Mouse (Mus musculus): ENCODE measurements around the gene Thbs4. TPM values are rescaled to one million over a fixed set of nuclear protein-coding genes. Genes with fewer than 3 reads are reported as not detected.

Gene Thbs4
- polyA plus RNA-seq, 1 experiment = 1.8 TPM

- no peak for DNase-seq (ENCODE audit: low read depth, low spot score)
- WGBS = 78% methylated on average over 6 of the region's 6 CpGs
Observed at GRCm38 (mm10) chr13:92731811-92732210, 62.8 kb downstream of the Thbs4 start.

DNA sequence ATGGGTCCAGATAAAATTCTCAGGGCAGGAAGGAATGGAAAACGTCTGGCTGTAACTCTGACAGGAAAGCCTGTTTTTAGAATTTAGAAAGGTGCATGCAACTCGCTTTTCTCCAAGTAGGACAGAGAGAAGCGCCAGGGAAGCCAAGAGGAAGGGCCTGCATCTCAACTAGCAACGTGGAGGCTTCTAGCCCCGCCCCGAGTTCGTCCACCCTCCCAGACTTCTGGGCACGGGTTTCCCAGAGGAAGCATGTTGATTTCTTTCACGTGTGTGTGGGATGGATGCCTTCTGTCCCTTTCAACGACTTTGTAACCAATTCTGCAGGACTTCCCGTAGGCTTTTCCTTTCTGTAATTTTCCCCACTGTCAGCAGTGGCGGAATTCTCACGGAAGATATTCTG, 64.8 kb downstream of the Thbs4 start:
- WGBS = 35% methylated on average over 13 of the region's 13 CpGs
- no peak for DNase-seq (ENCODE audit: low read depth, low spot score)

DNA sequence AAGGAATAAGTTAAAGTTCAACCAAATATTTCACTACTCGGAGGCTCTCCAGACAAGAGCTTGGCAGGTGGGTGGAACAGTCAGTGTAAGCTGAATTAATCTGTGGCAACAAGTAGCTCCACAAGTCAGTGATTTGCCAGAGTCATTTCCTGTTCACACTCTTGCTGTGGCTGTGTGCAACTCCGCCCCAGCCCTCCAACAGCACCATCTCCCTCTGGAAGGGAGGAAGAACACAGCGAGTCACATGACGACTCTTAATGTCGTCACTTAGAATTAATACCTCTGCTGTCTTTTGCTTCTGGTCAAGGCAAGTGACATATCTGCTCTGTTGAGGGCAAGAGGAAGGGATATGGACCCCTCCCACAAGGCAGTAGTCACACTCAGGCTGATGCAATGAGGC, 72.2 kb downstream of the Thbs4 start:
- no peak for DNase-seq (ENCODE audit: low read depth, low spot score)
- WGBS = 38% methylated on average over 5 of the region's 5 CpGs

- DNase-seq (ENCODE audit: low read depth, low spot score) = no peak
- WGBS = 83% methylated on average over 4 of the region's 4 CpGs
Observed at GRCm38 (mm10) chr13:92721006-92721405, 73.6 kb downstream of the Thbs4 start.

DNA sequence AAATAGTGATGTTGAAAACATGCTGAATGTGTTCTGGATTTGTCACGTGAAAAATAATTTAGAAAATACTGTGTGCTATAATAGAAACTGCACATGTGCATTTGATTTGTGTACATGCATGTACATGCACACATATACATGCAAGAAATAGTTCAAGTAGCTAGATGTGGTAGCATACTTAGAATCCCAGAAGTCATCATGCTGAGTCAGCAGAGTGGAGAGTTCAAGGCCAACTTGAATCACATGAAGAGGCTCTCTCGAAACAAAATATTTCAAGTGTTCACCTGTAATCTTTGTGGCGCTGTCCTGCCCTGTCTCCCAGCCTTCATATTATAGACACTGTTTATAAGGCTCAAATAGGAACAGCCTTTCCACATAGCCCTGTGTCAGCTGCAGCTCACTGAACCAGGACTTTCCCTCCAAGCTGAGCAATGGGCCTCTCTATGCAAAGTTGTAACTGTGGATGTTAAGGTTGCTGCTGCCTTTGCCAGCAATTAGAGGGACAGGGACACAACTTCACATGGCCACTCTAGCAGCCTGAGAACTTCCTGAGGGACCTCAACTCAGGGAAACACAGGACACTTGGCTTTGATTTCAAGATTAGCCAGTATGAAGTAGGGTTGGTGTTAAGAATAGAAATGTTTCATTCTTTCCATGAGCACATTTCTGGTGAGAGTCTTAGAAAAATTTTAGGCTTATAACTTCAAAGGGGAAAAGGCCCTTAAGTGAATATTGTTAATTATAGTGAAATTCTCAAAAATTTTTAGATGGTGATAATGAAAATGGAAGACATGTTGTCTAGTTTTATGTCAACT, 76.6 kb downstream of the Thbs4 start:
- no peak for DNase-seq (ENCODE audit: low read depth, low spot score)
- WGBS = 89% methylated on average over 3 of the region's 3 CpGs

GRCm38 (mm10) chr13:92712619-92713018, 82.0 kb downstream of the Thbs4 start:
- WGBS = 92% methylated on average over 4 of the region's 4 CpGs
- no peak for DNase-seq (ENCODE audit: low read depth, low spot score)

DNA sequence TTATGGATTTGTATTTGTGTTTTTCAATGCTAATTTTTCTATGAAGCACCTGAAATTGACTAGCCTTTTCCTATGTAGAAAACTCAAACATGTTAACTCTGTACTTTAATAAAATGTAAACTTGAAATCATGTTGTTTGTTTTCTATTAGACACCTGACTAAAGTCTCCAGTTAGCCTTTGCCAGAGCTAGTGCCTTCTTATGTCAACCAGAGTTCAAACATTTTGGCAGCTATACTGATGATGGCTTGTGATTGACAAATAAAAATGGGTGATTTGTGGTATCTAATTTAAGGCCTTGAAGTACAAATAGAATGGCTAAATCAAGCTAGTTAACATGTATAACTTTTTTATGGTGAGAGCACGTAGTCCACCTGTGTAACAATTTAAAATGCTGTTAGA, 82.8 kb downstream of the Thbs4 start:
- DNase-seq (ENCODE audit: low read depth, low spot score) = no peak
- WGBS = 69% methylated on average over 1 of the region's 1 CpGs

DNA sequence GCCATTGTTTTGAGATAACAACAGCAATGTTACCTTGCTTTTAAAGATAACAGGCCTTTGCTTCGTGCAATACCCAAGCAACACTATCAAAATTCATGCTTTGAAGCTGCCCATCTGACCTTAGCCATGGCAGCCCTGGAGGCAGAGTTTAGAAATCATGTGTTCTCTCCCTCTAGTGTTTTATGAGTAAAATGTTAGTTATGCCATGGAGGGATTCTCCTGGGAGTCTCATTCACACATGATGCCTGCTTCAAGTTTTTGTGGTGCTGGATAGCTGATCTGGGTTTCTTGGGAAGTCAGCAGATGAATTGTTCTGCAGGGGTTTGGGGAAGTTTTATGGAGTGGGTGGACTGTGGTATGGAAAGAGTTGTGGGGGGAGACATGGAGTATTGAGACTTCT, 84.3 kb downstream of the Thbs4 start:
- no peak for DNase-seq (ENCODE audit: low read depth, low spot score)
- 74% methylated on average over 1 of the region's 1 CpGs for WGBS

GRCm38 (mm10) chr13:92709535-92709934, 85.1 kb downstream of the Thbs4 start:
- 77% methylated on average over 3 of the region's 3 CpGs for WGBS
- DNase-seq (ENCODE audit: low read depth, low spot score) = no peak

GRCm38 (mm10) chr13:92708466-92708865, 86.2 kb downstream of the Thbs4 start:
- WGBS = 85% methylated on average over 1 of the region's 1 CpGs
- DNase-seq (ENCODE audit: low read depth, low spot score) = no peak

- no peak for DNase-seq (ENCODE audit: low read depth, low spot score)
- 81% methylated on average over 2 of the region's 2 CpGs for WGBS
Observed at GRCm38 (mm10) chr13:92707941-92708340, 86.7 kb downstream of the Thbs4 start.

GRCm38 (mm10) chr13:92706342-92707061, 88.1 kb downstream of the Thbs4 start:
- 82% methylated on average over 9 of the region's 9 CpGs for WGBS
- no peak for DNase-seq (ENCODE audit: low read depth, low spot score)

GRCm38 (mm10) chr13:92705016-92705535, 89.5 kb downstream of the Thbs4 start:
- DNase-seq (ENCODE audit: low read depth, low spot score) = no peak
- WGBS = 95% methylated on average over 7 of the region's 7 CpGs

GRCm38 (mm10) chr13:92704189-92704588, 90.4 kb downstream of the Thbs4 start:
- 73% methylated on average over 7 of the region's 7 CpGs for WGBS
- DNase-seq (ENCODE audit: low read depth, low spot score) = no peak

DNA sequence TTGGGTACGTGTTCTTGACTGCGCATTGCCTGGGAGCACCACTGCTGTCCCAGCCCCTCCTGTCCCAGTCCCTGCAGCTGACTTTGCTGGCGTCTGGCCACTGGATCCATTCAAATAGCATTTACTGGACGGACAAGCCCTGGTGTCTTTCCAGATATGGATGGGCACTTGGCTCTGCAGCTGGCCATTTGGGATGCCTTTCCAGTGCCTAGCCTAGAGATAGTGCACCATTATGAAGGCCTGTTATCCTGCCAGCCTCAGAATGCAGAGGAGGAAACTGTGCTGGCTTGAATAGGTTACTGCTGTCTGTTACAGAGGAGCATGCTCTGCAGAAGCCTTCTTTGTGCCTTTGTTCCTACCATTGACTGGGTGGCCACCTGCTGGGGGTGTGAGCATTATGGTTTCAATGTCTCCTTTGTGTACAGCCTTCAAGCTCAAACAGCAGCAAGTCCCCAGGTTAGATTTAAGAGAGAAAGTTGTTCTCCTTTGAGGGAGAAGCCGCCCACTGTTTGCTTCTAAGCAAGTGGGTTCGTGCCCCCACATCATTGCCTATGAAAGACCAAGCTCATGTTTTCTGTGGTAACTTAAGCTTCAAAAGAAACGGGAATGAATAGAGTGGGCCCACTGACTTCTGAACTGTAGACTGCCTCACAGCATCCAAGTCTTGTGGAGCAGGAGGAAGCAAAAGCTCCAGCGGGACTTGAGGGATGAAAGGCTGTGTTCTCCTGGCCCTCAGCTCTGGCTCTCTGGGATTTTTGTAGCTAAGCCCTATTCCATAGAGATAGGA, 91.2 kb downstream of the Thbs4 start:
- 79% methylated on average over 8 of the region's 8 CpGs for WGBS
- no peak for DNase-seq (ENCODE audit: low read depth, low spot score)

GRCm38 (mm10) chr13:92702035-92702434, 92.6 kb downstream of the Thbs4 start:
- 76% methylated on average over 5 of the region's 5 CpGs for WGBS
- no peak for DNase-seq (ENCODE audit: low read depth, low spot score)
